Mouse (Mus musculus) limb, embryonic 15.5 days (tissue): Measurements from ENCODE around the gene Nexn. TPM values are rescaled to one million over a fixed set of nuclear protein-coding genes. Genes with fewer than 3 reads are reported as not detected.

ENCODE experiments used
- ATAC-seq: fragments of 200-750 bp; cut with Nextera tagmentation; 2 replicates; pipeline ENCODE4 v1.8.0; 2017; ENCODE audit warnings: low read depth, moderate TSS enrichment; ENCODE audit not compliant: insufficient number of reproducible peaks, low FRiP score, low TSS enrichment
- H3K27ac ChIP-seq: fragments of 300-500 bp; sonication (generic); 2 replicates; pipeline ENCODE4 v1.5.1; 2015; ENCODE audit warnings: moderate library complexity, mild to moderate bottlenecking, inconsistent platforms
- H3K27me3 ChIP-seq: fragments of 300-500 bp; sonication (generic); 2 replicates; pipeline ENCODE4 v1.6.1; 2015; ENCODE audit warnings: inconsistent platforms
- H3K36me3 ChIP-seq: fragments of 300-500 bp; sonication (generic); 2 replicates; pipeline ENCODE4 v1.6.1; 2015; ENCODE audit warnings: inconsistent platforms
- H3K4me1 ChIP-seq: fragments of 300-500 bp; sonication (generic); 2 replicates; pipeline ENCODE4 v1.6.1; 2015; ENCODE audit warnings: inconsistent platforms
- H3K4me2 ChIP-seq: fragments of 300-500 bp; sonication (generic); 2 replicates; pipeline ENCODE4 v1.6.1; 2015; ENCODE audit warnings: mild to moderate bottlenecking, inconsistent platforms
- H3K4me3 ChIP-seq: fragments of 300-500 bp; sonication (generic); 2 replicates; pipeline ENCODE4 v1.5.1; 2015; ENCODE audit warnings: mild to moderate bottlenecking, inconsistent platforms
- H3K9ac ChIP-seq: fragments of 300-500 bp; sonication (generic); 2 replicates; pipeline ENCODE4 v1.6.1; 2015; ENCODE audit warnings: inconsistent platforms
- H3K9me3 ChIP-seq: fragments of 300-500 bp; sonication (generic); 2 replicates; pipeline ENCODE4 v1.6.1; 2016; ENCODE audit warnings: inconsistent platforms
- WGBS: fragments of 180-500 bp; shearing (Covaris S2); methylation state at CpG from one replicate; pipeline ENCODE4 v1.1.7; 2015; 5-methylcytosine and 5-hydroxymethylcytosine counted together
- polyA plus RNA-seq: library from polyadenylated mRNA; unstranded; fragments of >200 nt; fragmentation: Nextera tagmentation; extraction: Ambion mirVana; gene quantifications from 2 replicates; pipeline ENCODE4 v1.2.1, GENCODE M21; 2015

Gene Nexn
- polyA plus RNA-seq, 1 experiment from 2014 or later, result 28.5 TPM

- peak overlapping the region; percentile 34; the same call in 1 of the 2 replicates for H3K27ac ChIP-seq
- H3K4me2 ChIP-seq, result peak overlapping the region; percentile 52
- no peak for ATAC-seq
- no peaks in the 10 kb centered on the region for H3K27me3 ChIP-seq
- H3K4me1 ChIP-seq, result peaks cover 13% of the 10 kb centered on the region; the same call in 1 of the 2 replicates
- peak overlapping the region; percentile 19 for H3K4me3 ChIP-seq
- no peaks in the 10 kb centered on the region; the same call in 1 of the 2 replicates for H3K36me3 ChIP-seq
- H3K9me3 ChIP-seq, result no peaks in the 10 kb centered on the region
- WGBS, result 64% methylated on average over 9 of the region's 9 CpGs
- H3K9ac ChIP-seq, result no peak overlapping the region
Observed at GRCm38 (mm10) chr3:152190679-152191477, 75.3 kb downstream of the Nexn start.

- no peaks in the 10 kb centered on the region for H3K9me3 ChIP-seq
- no peaks in the 10 kb centered on the region for H3K27me3 ChIP-seq
- H3K27ac ChIP-seq, result 0 out of 2 replicates have a peak overlapping the region, but pooled peaks have one; percentile 17
- 58% methylated on average over 4 of the region's 4 CpGs for WGBS
- H3K4me3 ChIP-seq, result no peak overlapping the region
- ATAC-seq, result no peak
- peaks cover 4% of the 10 kb centered on the region for H3K36me3 ChIP-seq
- no peak overlapping the region for H3K4me2 ChIP-seq
- no peak overlapping the region for H3K9ac ChIP-seq
- peaks cover 13% of the 10 kb centered on the region; the same call in 1 of the 2 replicates for H3K4me1 ChIP-seq
Observed at GRCm38 (mm10) chr3:152189306-152189705, 76.8 kb downstream of the Nexn start.

Other genes with a start within 250 kb of the Nexn start
- 8.5 and 9.1 TPM in 2 replicates for gene Gipc2, start 100.1 kb downstream of the Nexn start, polyA plus RNA-seq
- gene Dnajb4, start 56.0 kb downstream of the Nexn start, polyA plus RNA-seq, result 39.3 and 44.3 TPM in 2 replicates
- 192 and 209 TPM in 2 replicates for gene Fubp1, start 55.9 kb downstream of the Nexn start, polyA plus RNA-seq
- 13.3 and 16.2 TPM in 2 replicates for gene Miga1, start 74.1 kb upstream of the Nexn start, polyA plus RNA-seq
- gene Usp33, start 80.1 kb upstream of the Nexn start, polyA plus RNA-seq, result 44.9 and 45.2 TPM in 2 replicates
- gene Zzz3, start 129.1 kb upstream of the Nexn start, polyA plus RNA-seq, result 40.6 and 41.4 TPM in 2 replicates